Mouse (Mus musculus): ENCODE results near the gene Rgs6.

- TF ChIP-seq CTCF (IDR thresholded peaks at IDR 0.05; ENCODE audit: borderline replicate concordance, insufficient read depth, low read depth, low read length) (no peak), POLR2A (IDR thresholded peaks at IDR 0.05; ENCODE audit: borderline replicate concordance, insufficient read depth, low read length) (no peak)
These were observed 83.5 kb downstream of the Rgs6 start for GRCm38 (mm10) chr12:82671591-82671990.

Data from cerebellum, adult 2 months (tissue).